Comparison of ENCODE assay signal across 13 mouse cellular contexts in the genomic region with DNA sequence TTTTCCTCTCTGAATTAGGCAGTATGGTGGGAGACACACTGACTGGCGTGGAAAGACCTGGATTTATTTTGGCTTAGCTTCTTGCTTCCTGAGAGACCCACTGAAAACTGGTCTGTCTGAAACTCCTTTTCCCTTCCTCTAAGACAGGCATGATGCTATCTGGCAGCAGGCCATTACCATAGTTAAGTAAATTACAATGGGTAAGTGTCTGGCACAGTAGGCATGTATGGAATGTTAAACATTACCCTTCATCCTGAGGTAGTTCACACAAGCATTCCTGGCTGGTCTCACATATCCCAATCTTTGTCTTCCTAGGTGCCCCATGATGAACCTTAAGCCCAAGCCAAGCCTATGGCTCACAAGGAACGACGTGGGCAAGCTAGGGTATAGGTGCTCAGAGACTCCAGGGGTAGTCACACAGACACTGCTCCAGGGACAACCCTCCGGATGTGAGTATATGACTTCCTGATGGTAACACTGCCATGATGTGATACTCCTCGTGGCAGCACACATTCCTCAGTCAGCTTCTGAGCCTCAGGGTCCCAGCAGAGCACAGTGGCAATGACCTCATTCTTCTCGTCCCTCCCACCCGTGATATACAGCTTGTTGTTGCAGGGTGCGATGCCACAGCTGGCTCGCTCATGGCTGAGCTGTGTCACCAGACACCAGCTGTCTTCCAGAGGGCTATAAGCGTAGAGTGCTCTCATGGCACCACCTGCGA. TPM values are rescaled to one million over a fixed set of nuclear protein-coding genes. Genes with fewer than 3 reads are reported as not detected.
DNase-seq lines count a peak whose midpoint lies in the region; ATAC-seq and TF ChIP-seq lines count a peak whose summit lies in the region.
"Had no signal": no experiment of that assay in that cellular context is flagged by ENCODE, and none has a peak within 500 bp of the region (broad histone marks: within the 10 kb centered on the region; RNA-seq: fewer than 3 reads in every experiment).

No protein-coding gene starts in this region.

- H3K9me3 ChIP-seq in heart, embryonic 11.5 days (replicated peaks; ENCODE audit: control insufficient read depth, low read length): no peaks in the 10 kb centered on the region
- no peaks in the 10 kb centered on the region for H3K9me3 ChIP-seq in kidney, postnatal 0 days (replicated peaks; ENCODE audit: low read length)
- H3K9me3 ChIP-seq: liver, embryonic 13.5 days; midbrain, embryonic 13.5 days; neural tube, embryonic 12.5 days had no signal

- TF ChIP-seq CTCF in heart, adult 2 months (IDR thresholded peaks at IDR 0.05): no peak
- no peak for TF ChIP-seq CTCF in kidney, postnatal 0 days (IDR thresholded peaks at IDR 0.05; ENCODE audit: low read depth)

- no peak overlapping the region for H3K4me3 ChIP-seq in heart, embryonic 11.5 days (ENCODE audit: low read depth, low read length)
- H3K4me3 ChIP-seq in heart, adult 2 months: no peak overlapping the region
- no peak overlapping the region for H3K4me3 ChIP-seq in kidney, postnatal 0 days (replicated peaks; ENCODE audit: low read depth, low read length)
- H3K4me3 ChIP-seq: liver, embryonic 13.5 days; midbrain, embryonic 13.5 days; neural tube, embryonic 12.5 days had no signal

- no peak for DNase-seq in heart, adult 2 months
- DNase-seq in kidney, postnatal 0 days (ENCODE audit: low spot score): peak; percentile 40
- DNase-seq in kidney, postnatal 36 days: no peak
- peak; percentile 10 for DNase-seq in R1 (ENCODE audit: low read depth, low spot score)
- peak; percentile 6 for DNase-seq in forelimb bud, embryonic 11.5 days (ENCODE audit: low read depth, low spot score)
- DNase-seq in cerebellum, adult 11 months: no peak
- DNase-seq: cerebellum, adult 9-10 months; liver, embryonic 13.5 days; right cerebral cortex, adult 18-20 months had no signal

- TF ChIP-seq EP300 in heart, adult 2 months (IDR thresholded peaks at IDR 0.05; ENCODE audit: insufficient read depth, low read depth, low read length): no peak

- H3K4me1 ChIP-seq in heart, embryonic 11.5 days (ENCODE audit: control insufficient read depth, insufficient read depth, low read length): peaks cover 6% of the 10 kb centered on the region
- peaks cover 8% of the 10 kb centered on the region for H3K4me1 ChIP-seq in heart, adult 2 months (ENCODE audit: control insufficient read depth, insufficient read depth, low read length)
- H3K4me1 ChIP-seq in kidney, postnatal 0 days (replicated peaks; ENCODE audit: insufficient read depth, low read length): no peaks in the 10 kb centered on the region
- H3K4me1 ChIP-seq: liver, embryonic 13.5 days; midbrain, embryonic 13.5 days; neural tube, embryonic 12.5 days had no signal

- H3K27me3 ChIP-seq in heart, embryonic 11.5 days (ENCODE audit: control insufficient read depth, insufficient read depth, low read length): no peaks in the 10 kb centered on the region
- H3K27me3 ChIP-seq in heart, adult 2 months (ENCODE audit: control insufficient read depth, insufficient read depth, low read length): no peaks in the 10 kb centered on the region
- no peaks in the 10 kb centered on the region for H3K27me3 ChIP-seq in kidney, postnatal 0 days (ENCODE audit: insufficient read depth, low read length)
- H3K27me3 ChIP-seq: liver, embryonic 13.5 days; midbrain, embryonic 13.5 days; neural tube, embryonic 12.5 days had no signal

- 56% methylated on average over 11 of the region's 11 CpGs for WGBS in heart, embryonic 11.5 days (ENCODE audit: insufficient replicate concordance)
- WGBS in heart, adult 2 months: 54% methylated on average over 11 of the region's 11 CpGs
- WGBS in kidney, postnatal 0 days: 43% methylated on average over 11 of the region's 11 CpGs

- peaks cover 7% of the 10 kb centered on the region for H3K36me3 ChIP-seq in heart, embryonic 11.5 days (ENCODE audit: control insufficient read depth, insufficient read depth, low read length)
- peaks cover 14% of the 10 kb centered on the region for H3K36me3 ChIP-seq in heart, adult 2 months (ENCODE audit: control insufficient read depth, insufficient read depth, low read length)
- H3K36me3 ChIP-seq in kidney, postnatal 0 days (ENCODE audit: insufficient read depth, low read length): no peaks in the 10 kb centered on the region
- H3K36me3 ChIP-seq: liver, embryonic 13.5 days; midbrain, embryonic 13.5 days; neural tube, embryonic 12.5 days had no signal

- intact Hi-C loops in heart, adult 2 months (cut with DNase I): no loop called here

- no peaks in the 10 kb centered on the region for H3K79me2 ChIP-seq in heart, adult 2 months (replicated peaks; ENCODE audit: control insufficient read depth, insufficient read depth, low read length)

- peak overlapping the region; percentile 35; the same call in 1 of the 2 replicates for H3K27ac ChIP-seq in heart, embryonic 11.5 days (ENCODE audit: low read depth, low read length)
- no peak overlapping the region; the same call in 1 of the 2 replicates for H3K27ac ChIP-seq in heart, adult 2 months
- no peak overlapping the region for H3K27ac ChIP-seq in kidney, postnatal 0 days
- H3K27ac ChIP-seq: liver, embryonic 13.5 days; midbrain, embryonic 13.5 days; neural tube, embryonic 12.5 days had no signal

- no peak overlapping the region for H3K4me2 ChIP-seq in heart, embryonic 11.5 days
- no peak overlapping the region for H3K4me2 ChIP-seq in kidney, postnatal 0 days (ENCODE audit: low read length)
- H3K4me2 ChIP-seq: liver, embryonic 13.5 days; midbrain, embryonic 13.5 days; neural tube, embryonic 12.5 days had no signal

- no peak overlapping the region for H3K9ac ChIP-seq in heart, embryonic 11.5 days (ENCODE audit: low read depth, low read length)
- H3K9ac ChIP-seq in heart, adult 2 months (ENCODE audit: low read depth, low read length): no peak overlapping the region
- no peak overlapping the region for H3K9ac ChIP-seq in kidney, postnatal 0 days (ENCODE audit: low read depth, low read length)
- H3K9ac ChIP-seq: liver, embryonic 13.5 days; midbrain, embryonic 13.5 days; neural tube, embryonic 12.5 days had no signal

- ATAC-seq in heart, embryonic 11.5 days (replicated peaks; ENCODE audit: insufficient number of reproducible peaks, low FRiP score, low TSS enrichment): peak; percentile 57
- peak; percentile 82; the same call in 1 of the 2 replicates for ATAC-seq in kidney, postnatal 0 days (replicated peaks; ENCODE audit: low FRiP score, low read depth)
- ATAC-seq: inflammation-experienced regulatory T-cells, adult 6 months; midbrain, embryonic 13.5 days had no signal

- no peak for TF ChIP-seq POLR2A in heart, adult 2 months (IDR thresholded peaks at IDR 0.05; ENCODE audit: insufficient read depth, low read depth, low read length)

RNA-seq across cellular contexts. Expression of gene Klhl6, which starts 36.1 kb away (rescaled TPM):
- polyA plus RNA-seq in heart, embryonic 11.5 days (2014; fragmentation: Nextera tagmentation; extraction: Ambion mirVana): 29.2 and 35.4 TPM in 2 replicates
- 1 to 10 TPM; 5.3 to 5.4 TPM for total RNA-seq in heart, adult 2 months (2021)
- 5.4 and 7.7 TPM in 2 replicates for polyA plus RNA-seq in heart, adult 2 months (2012; rRNA removed)
- 12.2 and 16.0 TPM in 2 replicates for polyA plus RNA-seq in kidney, postnatal 0 days (2015; fragmentation: Nextera tagmentation; extraction: Ambion mirVana)

Comparison
In these comparisons a context has a peak if more than half of its experiments do, and no peak if none do; other contexts are left out.
1. DNase-seq: peak in kidney, postnatal 0 days (single experiment), R1 (single experiment) and forelimb bud, embryonic 11.5 days (single experiment); none in heart, adult 2 months (0 of 2), kidney, postnatal 36 days (0 of 2) and cerebellum, adult 11 months (single experiment).